Mouse (Mus musculus): Measurements from ENCODE around the gene Fer1l4. TPM values are rescaled to one million over a fixed set of nuclear protein-coding genes. Genes with fewer than 3 reads are reported as not detected.

Fer1l4 gene
- polyA plus RNA-seq, 1 experiment: not detected

DNA sequence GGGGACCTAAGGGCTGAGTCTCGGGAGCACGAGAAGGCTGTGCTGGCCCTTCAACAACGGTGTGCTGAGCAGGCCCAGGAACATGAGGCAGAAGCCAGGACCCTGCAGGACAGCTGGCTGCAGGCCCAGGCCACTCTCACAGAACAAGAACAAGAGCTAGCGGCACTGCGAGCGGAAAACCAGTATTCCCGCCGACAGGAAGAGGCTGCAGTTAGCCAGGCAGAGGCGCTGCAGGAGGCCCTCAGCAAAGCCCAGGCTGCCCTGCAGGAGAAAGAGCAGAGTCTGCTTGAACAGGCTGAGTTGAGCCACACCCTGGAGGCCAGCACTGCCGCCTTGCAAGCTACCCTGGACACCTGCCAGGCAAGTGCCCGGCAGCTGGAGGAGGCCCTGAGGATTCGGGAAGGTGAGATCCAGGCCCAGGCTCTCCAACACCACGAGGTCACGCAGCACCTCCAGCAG lies 60.9 kb downstream of the Fer1l4 start:
- Histone ChIP-seq H3K4me3 (ENCODE audit: low read depth, low read length) (no peak overlapping the region), H3K27ac (ENCODE audit: insufficient read depth, low read length) (no peak overlapping the region), H3K9ac (ENCODE audit: low read depth, poor library complexity, severe bottlenecking) (no peak overlapping the region), H3K4me1 (ENCODE audit: control insufficient read depth, insufficient read depth, low read length) (no peaks in the 10 kb centered on the region), H3K27me3 (ENCODE audit: control insufficient read depth, insufficient read depth, low read length, poor library complexity, severe bottlenecking) (no peaks in the 10 kb centered on the region), H3K9me3 (replicated peaks; ENCODE audit: control insufficient read depth, insufficient read depth, low read length, poor library complexity, severe bottlenecking) (0 out of 2 replicates have a peak, but pooled peaks cover 2% of the 10 kb centered on the region), H3K36me3 (ENCODE audit: control insufficient read depth, insufficient read depth, low read length, poor library complexity, severe bottlenecking) (peaks cover 17% of the 10 kb centered on the region)
- no peak for TF ChIP-seq EP300 (IDR thresholded peaks at IDR 0.05; ENCODE audit: insufficient read depth, low read depth, low read length)
- no peak for TF ChIP-seq CTCF (IDR thresholded peaks at IDR 0.05; ENCODE audit: low read depth, low read length)
- no peak for TF ChIP-seq POLR2A (IDR thresholded peaks at IDR 0.05; ENCODE audit: insufficient read depth, low read length)

GRCm38 (mm10) chr2:155991151-155991550 lies 61.6 kb downstream of the Fer1l4 start:
- Histone ChIP-seq H3K9me3 (replicated peaks; ENCODE audit: control insufficient read depth, insufficient read depth, low read length, poor library complexity, severe bottlenecking) (0 out of 2 replicates have a peak, but pooled peaks cover 2% of the 10 kb centered on the region), H3K27ac (ENCODE audit: insufficient read depth, low read length) (no peak overlapping the region), H3K9ac (ENCODE audit: low read depth, poor library complexity, severe bottlenecking) (no peak overlapping the region), H3K27me3 (ENCODE audit: control insufficient read depth, insufficient read depth, low read length, poor library complexity, severe bottlenecking) (no peaks in the 10 kb centered on the region), H3K4me1 (ENCODE audit: control insufficient read depth, insufficient read depth, low read length) (no peaks in the 10 kb centered on the region), H3K4me3 (ENCODE audit: low read depth, low read length) (no peak overlapping the region), H3K36me3 (ENCODE audit: control insufficient read depth, insufficient read depth, low read length, poor library complexity, severe bottlenecking) (peaks cover 24% of the 10 kb centered on the region)
- no peak for TF ChIP-seq POLR2A (IDR thresholded peaks at IDR 0.05; ENCODE audit: insufficient read depth, low read length)
- no peak for TF ChIP-seq EP300 (IDR thresholded peaks at IDR 0.05; ENCODE audit: insufficient read depth, low read depth, low read length)
- TF ChIP-seq CTCF (IDR thresholded peaks at IDR 0.05; ENCODE audit: low read depth, low read length): no peak

DNA sequence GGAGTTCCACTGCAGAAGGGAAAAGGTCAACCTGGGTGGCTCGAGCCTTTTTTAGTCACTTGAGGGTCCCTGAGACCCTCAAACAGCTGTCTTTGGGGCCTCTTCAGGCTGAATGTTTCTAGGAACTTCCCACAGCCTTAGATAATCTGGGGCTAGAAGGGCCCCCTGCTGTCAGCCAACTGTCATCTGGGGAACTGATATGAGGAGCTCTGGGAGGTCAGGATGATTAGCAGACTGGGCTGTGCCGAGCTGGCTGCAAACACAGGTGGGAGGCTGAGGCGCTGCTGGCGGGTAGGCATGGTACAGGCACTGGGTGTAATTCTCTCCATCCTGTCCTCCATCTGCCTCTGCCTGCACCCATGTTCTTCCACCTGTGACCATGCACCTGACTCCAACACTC lies 63.7 kb downstream of the Fer1l4 start:
- TF ChIP-seq CTCF (IDR thresholded peaks at IDR 0.05; ENCODE audit: low read depth, low read length): no peak
- TF ChIP-seq EP300 (IDR thresholded peaks at IDR 0.05; ENCODE audit: insufficient read depth, low read depth, low read length): no peak
- TF ChIP-seq POLR2A (IDR thresholded peaks at IDR 0.05; ENCODE audit: insufficient read depth, low read length): no peak
- H3K9ac ChIP-seq (ENCODE audit: low read depth, poor library complexity, severe bottlenecking): no peak overlapping the region
- no peaks in the 10 kb centered on the region for H3K4me1 ChIP-seq (ENCODE audit: control insufficient read depth, insufficient read depth, low read length)
- H3K27ac ChIP-seq (ENCODE audit: insufficient read depth, low read length): no peak overlapping the region
- no peak overlapping the region for H3K4me3 ChIP-seq (ENCODE audit: low read depth, low read length)
- H3K36me3 ChIP-seq (ENCODE audit: control insufficient read depth, insufficient read depth, low read length, poor library complexity, severe bottlenecking): peaks cover 34% of the 10 kb centered on the region
- H3K27me3 ChIP-seq (ENCODE audit: control insufficient read depth, insufficient read depth, low read length, poor library complexity, severe bottlenecking): no peaks in the 10 kb centered on the region
- H3K9me3 ChIP-seq (replicated peaks; ENCODE audit: control insufficient read depth, insufficient read depth, low read length, poor library complexity, severe bottlenecking): 0 out of 2 replicates have a peak, but pooled peaks cover 2% of the 10 kb centered on the region

DNA sequence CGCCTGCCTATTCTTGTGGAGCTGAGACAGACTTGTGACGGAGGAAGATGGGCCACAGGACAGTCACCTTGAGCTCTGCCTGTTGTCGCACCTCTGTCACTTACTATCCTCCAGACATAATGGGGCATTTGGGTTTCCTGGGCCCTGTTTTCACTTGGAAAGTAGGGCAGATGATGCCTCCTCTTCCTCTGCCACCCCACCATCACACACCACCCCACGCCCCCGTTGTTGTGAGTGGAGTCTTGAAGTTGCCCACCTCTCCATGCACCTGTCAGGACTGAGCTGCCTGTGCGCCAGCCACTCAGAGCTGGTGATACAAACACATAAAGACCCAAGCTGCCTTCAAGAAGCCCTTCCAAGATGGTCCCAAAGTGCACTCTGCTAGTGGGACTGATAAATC lies 65.6 kb downstream of the Fer1l4 start:
- peaks cover 40% of the 10 kb centered on the region for H3K36me3 ChIP-seq (ENCODE audit: control insufficient read depth, insufficient read depth, low read length, poor library complexity, severe bottlenecking)
- H3K4me1 ChIP-seq (ENCODE audit: control insufficient read depth, insufficient read depth, low read length): no peaks in the 10 kb centered on the region
- no peak overlapping the region for H3K4me3 ChIP-seq (ENCODE audit: low read depth, low read length)
- no peak overlapping the region for H3K27ac ChIP-seq (ENCODE audit: insufficient read depth, low read length)
- 0 out of 2 replicates have a peak, but pooled peaks cover 2% of the 10 kb centered on the region for H3K9me3 ChIP-seq (replicated peaks; ENCODE audit: control insufficient read depth, insufficient read depth, low read length, poor library complexity, severe bottlenecking)
- H3K27me3 ChIP-seq (ENCODE audit: control insufficient read depth, insufficient read depth, low read length, poor library complexity, severe bottlenecking): no peaks in the 10 kb centered on the region
- H3K9ac ChIP-seq (ENCODE audit: low read depth, poor library complexity, severe bottlenecking): no peak overlapping the region
- TF ChIP-seq EP300 (IDR thresholded peaks at IDR 0.05; ENCODE audit: insufficient read depth, low read depth, low read length) (no peak), CTCF (IDR thresholded peaks at IDR 0.05; ENCODE audit: low read depth, low read length) (no peak), POLR2A (IDR thresholded peaks at IDR 0.05; ENCODE audit: insufficient read depth, low read length) (no peak)

DNA sequence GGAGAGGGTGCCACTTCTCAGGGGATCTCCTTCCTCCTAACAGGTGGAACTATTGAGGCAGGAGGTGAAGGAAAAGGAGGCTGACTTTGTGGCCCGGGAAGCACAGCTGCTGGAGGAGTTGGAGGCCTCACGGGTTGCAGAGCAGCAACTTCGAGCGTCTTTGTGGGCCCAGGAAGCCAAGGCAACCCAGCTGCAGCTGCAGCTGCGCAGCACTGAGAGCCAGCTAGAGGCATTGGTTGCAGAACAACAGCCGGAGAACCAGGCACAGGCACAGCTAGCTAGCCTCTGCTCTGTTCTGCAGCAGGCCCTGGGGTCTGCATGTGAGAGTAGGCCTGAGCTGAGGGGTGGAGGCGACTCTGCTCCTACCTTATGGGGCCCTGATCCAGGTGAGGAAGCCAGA lies 67.0 kb downstream of the Fer1l4 start:
- H3K9me3 ChIP-seq (replicated peaks; ENCODE audit: control insufficient read depth, insufficient read depth, low read length, poor library complexity, severe bottlenecking): 0 out of 2 replicates have a peak, but pooled peaks cover 2% of the 10 kb centered on the region
- TF ChIP-seq EP300 (IDR thresholded peaks at IDR 0.05; ENCODE audit: insufficient read depth, low read depth, low read length) (no peak), POLR2A (IDR thresholded peaks at IDR 0.05; ENCODE audit: insufficient read depth, low read length) (no peak), CTCF (IDR thresholded peaks at IDR 0.05; ENCODE audit: low read depth, low read length) (no peak)
- H3K27me3 ChIP-seq (ENCODE audit: control insufficient read depth, insufficient read depth, low read length, poor library complexity, severe bottlenecking): no peaks in the 10 kb centered on the region
- H3K36me3 ChIP-seq (ENCODE audit: control insufficient read depth, insufficient read depth, low read length, poor library complexity, severe bottlenecking): peaks cover 44% of the 10 kb centered on the region
- no peak overlapping the region for H3K9ac ChIP-seq (ENCODE audit: low read depth, poor library complexity, severe bottlenecking)
- no peaks in the 10 kb centered on the region for H3K4me1 ChIP-seq (ENCODE audit: control insufficient read depth, insufficient read depth, low read length)
- no peak overlapping the region for H3K4me3 ChIP-seq (ENCODE audit: low read depth, low read length)
- H3K27ac ChIP-seq (ENCODE audit: insufficient read depth, low read length): no peak overlapping the region

DNA sequence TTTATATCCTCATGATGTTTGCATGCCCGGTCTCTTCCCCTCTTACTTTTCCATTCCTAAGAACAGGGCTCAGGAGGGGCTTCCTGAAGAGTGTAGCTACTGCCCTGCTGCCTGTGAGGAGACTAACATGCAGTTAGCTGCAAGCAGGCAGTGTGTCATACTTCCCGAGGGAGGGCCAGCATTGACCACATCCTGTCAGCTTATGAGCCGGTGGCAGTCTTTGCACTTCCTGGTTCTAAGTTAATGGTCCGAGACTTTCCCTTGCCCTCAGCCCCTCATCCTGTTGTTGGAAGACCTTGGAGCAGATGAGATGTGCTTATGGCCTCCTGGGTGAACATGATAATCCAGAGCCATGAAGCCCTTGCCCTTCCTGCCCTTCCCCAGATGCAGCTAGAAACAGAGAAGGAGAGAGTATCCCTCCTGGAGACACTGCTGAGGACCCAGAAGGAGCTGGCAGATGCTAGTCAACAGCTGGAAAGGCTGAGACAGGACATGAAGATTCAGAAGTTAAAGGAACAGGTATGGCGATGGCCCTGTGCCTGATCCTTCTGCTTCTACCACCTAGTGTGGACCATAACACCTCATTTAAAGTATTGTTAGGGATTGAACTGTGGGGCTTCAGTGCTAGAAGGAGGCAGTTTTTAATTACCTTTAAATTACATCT lies 73.3 kb downstream of the Fer1l4 start:
- H3K9ac ChIP-seq (ENCODE audit: low read depth, poor library complexity, severe bottlenecking): no peak overlapping the region
- no peaks in the 10 kb centered on the region for H3K27me3 ChIP-seq (ENCODE audit: control insufficient read depth, insufficient read depth, low read length, poor library complexity, severe bottlenecking)
- H3K27ac ChIP-seq (ENCODE audit: insufficient read depth, low read length): no peak overlapping the region
- no peaks in the 10 kb centered on the region for H3K4me1 ChIP-seq (ENCODE audit: control insufficient read depth, insufficient read depth, low read length)
- TF ChIP-seq CTCF (IDR thresholded peaks at IDR 0.05; ENCODE audit: low read depth, low read length) (no peak), POLR2A (IDR thresholded peaks at IDR 0.05; ENCODE audit: insufficient read depth, low read length) (no peak), EP300 (IDR thresholded peaks at IDR 0.05; ENCODE audit: insufficient read depth, low read depth, low read length) (no peak)
- no peaks in the 10 kb centered on the region for H3K9me3 ChIP-seq (replicated peaks; ENCODE audit: control insufficient read depth, insufficient read depth, low read length, poor library complexity, severe bottlenecking)
- no peak overlapping the region for H3K4me3 ChIP-seq (ENCODE audit: low read depth, low read length)
- H3K36me3 ChIP-seq (ENCODE audit: control insufficient read depth, insufficient read depth, low read length, poor library complexity, severe bottlenecking): peaks cover 49% of the 10 kb centered on the region
